Mouse (Mus musculus) kidney, postnatal 25 days (tissue): ENCODE data around the gene Prkca.

ENCODE experiments used
- DNase-seq, 2 experiments: peaks; one replicate each; pipeline ENCODE4 v3.0.0; 2021; ENCODE audit warnings: mixed read lengths in 2 of 2

The Prkca gene

DNA sequence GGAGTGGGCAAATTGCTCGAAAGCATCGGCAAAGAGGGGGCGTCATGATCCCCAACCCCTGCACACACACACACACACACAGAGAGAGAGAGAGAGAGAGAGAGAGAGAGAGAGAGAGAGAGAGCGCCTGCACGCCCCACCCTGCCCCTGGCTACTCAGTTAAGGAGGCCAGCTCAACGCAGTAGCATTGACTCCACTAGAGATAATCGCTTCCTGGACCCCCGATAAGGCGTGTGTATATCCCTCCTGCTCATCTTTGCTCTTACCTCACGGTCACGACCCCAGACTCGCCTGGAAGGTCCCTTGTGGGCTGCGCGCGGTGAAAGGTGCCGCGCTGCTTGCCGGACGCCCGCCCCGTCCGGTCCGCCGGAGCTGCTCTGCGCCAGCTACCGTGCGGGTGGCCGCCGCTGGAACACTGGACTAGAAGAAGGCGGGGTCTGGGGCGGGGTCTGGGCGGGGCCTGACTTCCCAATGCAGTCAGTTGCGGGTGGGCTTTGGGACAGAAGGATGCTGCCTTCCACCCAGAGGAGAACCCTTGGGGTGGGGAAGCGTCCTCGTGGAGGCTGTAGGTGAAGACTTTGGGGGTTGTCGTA lies 429.0 kb downstream of the Prkca start, which contains the start of gene Cacng5:
TSS of gene Cacng5 (minus strand) at position 422 of the 593 bp plus-strand sequence.
- DNase-seq, result peak in 1 of 2 experiments; percentile 13

DNA sequence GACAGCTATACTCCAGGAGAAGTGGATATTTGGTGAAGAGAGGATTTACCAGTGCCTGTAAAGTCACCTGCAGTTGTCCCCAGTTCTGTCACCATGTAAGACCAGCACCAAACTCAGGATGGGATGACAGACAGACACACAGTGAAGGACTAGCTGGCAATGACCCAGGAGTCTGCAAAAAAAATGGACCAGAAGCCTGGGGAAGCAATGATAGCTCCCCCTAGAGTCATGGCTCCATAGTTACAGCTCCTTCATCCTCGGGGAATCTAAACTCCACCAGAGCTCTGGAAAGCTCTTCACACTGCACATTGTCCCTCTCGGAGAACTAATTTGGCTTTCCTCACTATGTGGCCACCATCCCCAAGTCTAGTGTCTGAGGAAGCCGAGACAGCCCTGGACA lies 430.4 kb downstream of the Prkca start:
- DNase-seq, result no peak

DNA sequence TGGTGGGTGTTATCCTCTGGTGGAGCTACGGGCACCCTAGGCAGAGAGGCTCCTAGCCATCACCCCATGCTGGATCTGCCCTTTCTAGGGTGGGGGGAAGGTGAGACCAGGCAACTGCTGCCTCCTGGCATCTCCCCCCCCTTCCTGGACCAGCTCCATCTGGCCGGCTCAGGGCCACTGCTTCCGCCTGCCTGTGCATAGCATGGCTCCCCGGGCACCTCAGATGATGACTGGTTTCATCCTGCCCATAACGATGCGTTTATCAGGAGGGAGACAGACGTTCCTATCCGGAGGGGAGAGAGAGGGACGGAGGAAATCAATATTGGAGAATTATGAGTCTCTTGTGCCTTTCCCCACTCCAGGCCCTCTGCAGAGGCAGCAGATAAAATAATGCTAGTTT lies 438.4 kb downstream of the Prkca start:
- no peak for DNase-seq

DNA sequence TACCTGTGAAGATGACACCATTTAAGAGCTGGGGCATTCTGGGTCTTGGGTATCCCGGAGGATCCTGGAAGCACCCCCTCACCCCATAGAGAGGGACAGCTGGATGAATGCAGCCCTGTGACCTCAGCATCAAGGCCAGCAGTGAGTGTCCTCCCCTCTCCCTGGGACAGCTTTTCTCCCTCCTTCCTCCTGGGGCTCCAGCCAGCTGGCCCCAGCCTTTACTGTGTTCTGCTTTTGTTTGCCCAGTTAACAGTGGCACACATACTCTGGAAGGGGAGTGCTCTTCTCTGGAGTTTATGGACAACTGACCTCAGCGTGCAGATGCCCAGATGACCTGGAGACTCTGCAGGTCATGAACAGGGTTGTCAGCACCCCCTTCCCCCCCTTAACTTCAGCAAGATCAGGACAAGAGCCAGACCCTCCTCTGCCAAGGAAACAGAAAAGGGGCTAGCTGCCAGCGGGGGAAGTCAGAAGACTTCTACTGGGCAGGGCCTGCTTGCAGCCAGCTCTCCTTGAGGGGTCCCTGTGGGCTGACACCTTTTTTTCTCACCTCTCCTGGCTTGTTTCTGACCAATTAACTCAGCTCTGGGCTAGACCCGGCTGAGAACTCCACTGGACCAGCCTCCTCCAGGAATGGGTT lies 439.6 kb downstream of the Prkca start:
- peak in 1 of 2 experiments; percentile 22 for DNase-seq

DNA sequence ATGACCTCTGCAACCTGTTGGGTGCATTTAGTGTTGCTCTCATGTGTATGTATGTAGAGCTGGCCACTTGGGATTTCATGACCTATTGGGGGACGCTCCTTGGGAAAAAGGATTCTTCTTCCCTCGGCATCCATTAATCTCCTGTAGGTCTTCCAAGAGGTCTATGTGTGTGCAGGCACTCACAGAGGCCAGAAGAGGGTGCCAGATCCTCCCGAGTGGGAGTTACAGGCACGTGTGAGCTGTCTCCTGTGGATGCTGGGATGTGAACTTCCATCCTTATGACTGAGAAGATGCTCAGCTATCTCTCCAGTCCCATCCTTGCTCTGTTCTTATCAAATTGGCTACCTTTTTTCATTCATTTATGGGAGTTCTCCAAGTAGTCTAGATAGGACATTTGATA lies 443.3 kb downstream of the Prkca start:
- DNase-seq, result peak in 1 of 2 experiments; percentile 13

DNA sequence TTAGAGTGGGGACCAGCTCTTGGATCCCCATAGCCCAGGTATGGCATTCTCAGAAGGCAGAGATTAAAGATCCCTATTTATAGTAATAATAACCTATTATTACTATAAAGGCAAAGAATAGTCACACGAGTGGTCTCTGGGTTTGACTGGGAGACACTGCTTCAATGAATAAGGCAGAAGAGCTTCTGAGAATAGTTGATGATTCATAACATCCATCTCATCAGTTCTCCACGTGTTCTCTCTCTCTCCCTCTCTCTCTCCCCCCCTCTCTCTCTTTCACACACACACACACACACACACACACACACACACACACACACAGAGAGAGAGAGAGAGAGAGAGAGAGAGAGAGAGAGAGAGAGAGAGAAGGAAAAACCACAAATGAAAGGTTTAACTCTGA lies 445.0 kb downstream of the Prkca start:
- DNase-seq, result no peak

DNA sequence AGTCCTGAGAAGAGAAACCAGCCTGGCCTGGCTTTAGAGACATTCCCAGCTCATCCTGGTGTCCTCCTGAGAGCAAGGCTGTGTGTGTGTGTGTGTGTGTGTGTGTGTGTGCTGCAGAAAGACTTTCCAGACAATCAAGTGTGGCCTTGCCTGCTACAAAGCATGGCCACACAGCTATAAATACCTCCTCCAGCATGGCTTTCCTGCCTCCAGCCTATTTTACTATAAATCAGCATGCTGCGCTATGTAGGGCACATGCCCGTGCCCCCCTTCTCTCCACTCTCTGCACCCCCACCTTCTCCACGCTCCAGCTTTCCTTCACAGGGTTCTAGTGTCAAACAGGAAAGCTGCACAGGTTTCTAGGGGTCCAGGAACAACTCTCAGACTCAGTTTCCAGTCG lies 448.1 kb downstream of the Prkca start:
- DNase-seq, result peak in 1 of 2 experiments; percentile 4

DNA sequence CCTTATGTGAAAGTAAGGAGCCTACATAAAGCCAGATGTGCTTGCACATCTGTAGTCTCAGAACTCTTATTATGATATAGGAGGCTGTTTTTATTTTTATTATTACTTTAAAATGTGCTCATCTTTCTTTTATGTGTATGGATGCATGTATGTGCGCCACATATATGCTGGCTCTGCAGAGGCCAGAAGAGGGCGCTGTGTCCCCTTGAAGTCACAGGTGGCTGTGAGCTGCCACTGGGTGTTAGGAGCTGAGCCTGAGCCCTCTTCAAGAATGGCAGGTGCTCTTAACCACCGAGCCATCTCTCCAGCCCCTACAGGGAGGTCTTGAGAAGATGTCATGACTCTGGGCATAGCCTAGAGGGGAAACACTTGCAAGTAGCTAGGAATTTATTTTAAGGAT lies 452.4 kb downstream of the Prkca start:
- DNase-seq, result peak in 1 of 2 experiments; percentile 26

DNA sequence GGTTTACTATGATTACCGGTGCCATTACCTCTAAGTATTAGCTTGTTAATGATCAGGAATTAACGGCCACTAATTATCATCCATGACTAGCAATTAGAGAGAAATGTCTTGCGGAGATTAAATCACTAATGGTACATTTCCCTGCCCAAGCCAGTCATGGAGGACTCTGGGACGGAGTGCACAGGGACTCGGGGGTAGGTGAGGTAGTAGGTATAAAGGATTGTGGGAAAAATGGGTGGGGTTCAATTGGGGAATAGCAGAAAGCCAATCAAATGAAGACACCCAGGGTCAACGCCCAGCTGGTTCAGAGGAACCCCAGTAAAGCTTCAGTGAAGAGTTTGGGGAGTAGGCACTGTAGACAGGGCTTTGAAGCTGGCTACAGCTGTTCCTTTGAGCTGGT lies 456.4 kb downstream of the Prkca start:
- DNase-seq, result peak in 1 of 2 experiments; percentile 5
